Mouse (Mus musculus) bone marrow, adult 2 months (tissue): ENCODE results near the gene Pdzrn4. TPM values are rescaled to one million over a fixed set of nuclear protein-coding genes. Genes with fewer than 3 reads are reported as not detected.

ENCODE experiments used
- H3K27ac ChIP-seq: fragments of 200-500 bp; 2 replicates; pipeline ENCODE4 v1.5.1; 2012; ENCODE audit warnings: low read depth, mild to moderate bottlenecking, control low read depth, inconsistent platforms, low read length; ENCODE audit not compliant: control insufficient read depth, poor library complexity, insufficient read depth
- H3K4me1 ChIP-seq: fragments of 200-500 bp; 2 replicates; pipeline ENCODE4 v1.6.1; 2011; ENCODE audit warnings: low read length; ENCODE audit not compliant: control insufficient read depth, insufficient read depth
- H3K4me3 ChIP-seq: fragments of 200-500 bp; replicated peaks from 2 replicates; pipeline ENCODE3; 2011; ENCODE audit warnings: mild to moderate bottlenecking, low read depth, low read length, control low read depth; ENCODE audit not compliant: control insufficient read depth
- CTCF ChIP-seq: fragments of 200-500 bp; IDR thresholded peaks from 2 replicates; pipeline ENCODE4 v1.5.1; 2011; ENCODE audit warnings: low read length, control low read depth; ENCODE audit not compliant: control insufficient read depth, insufficient read depth
- POLR2A ChIP-seq: fragments of 200-500 bp; IDR thresholded peaks from 2 replicates; pipeline ENCODE4 v1.6.1; 2011; ENCODE audit warnings: low read depth, mild to moderate bottlenecking, control low read depth, low read length, borderline replicate concordance; ENCODE audit not compliant: control insufficient read depth
- WGBS: fragments of 180-500 bp; shearing (Covaris S2); methylation state at CpG from one replicate; pipeline ENCODE4 v1.1.7; 2018; 5-methylcytosine and 5-hydroxymethylcytosine counted together
- polyA plus RNA-seq: library from polyadenylated mRNA; stranded (reverse); fragments of >200 nt; gene quantifications from 2 replicates; pipeline ENCODE4 v1.2.4, GENCODE M21; 2011; ENCODE audit warnings: low replicate concordance; ENCODE audit not compliant: missing spikeins, insufficient read depth, insufficient read length

Gene Pdzrn4
- polyA plus RNA-seq, 1 experiment, result 0.77 TPM

DNA sequence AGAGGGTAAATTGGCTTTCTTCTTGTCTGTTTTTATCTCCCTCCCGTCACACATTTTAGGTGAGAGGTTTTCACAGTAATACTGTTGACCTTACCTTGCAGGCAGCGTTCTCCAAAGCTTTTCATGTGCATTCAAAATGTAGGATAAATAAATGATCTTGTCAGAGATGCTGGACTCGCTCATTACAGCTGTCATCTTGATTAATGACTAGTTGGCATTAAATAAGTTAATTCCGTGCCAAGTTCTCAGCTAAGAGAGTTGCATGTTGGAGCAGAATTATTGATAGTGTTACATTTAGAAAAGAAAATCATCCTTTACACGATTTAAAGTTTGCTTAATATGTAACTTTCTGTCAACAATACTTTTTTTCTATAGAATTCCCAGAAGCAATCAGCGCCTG lies 4.9 kb downstream of the Pdzrn4 start:
- TF ChIP-seq CTCF (no peak), POLR2A (no peak)
- no peak overlapping the region for H3K27ac ChIP-seq
- H3K4me1 ChIP-seq, result no peaks in the 10 kb centered on the region
- WGBS, result 74% methylated on average over 6 of the region's 6 CpGs
- H3K4me3 ChIP-seq, result no peak overlapping the region

DNA sequence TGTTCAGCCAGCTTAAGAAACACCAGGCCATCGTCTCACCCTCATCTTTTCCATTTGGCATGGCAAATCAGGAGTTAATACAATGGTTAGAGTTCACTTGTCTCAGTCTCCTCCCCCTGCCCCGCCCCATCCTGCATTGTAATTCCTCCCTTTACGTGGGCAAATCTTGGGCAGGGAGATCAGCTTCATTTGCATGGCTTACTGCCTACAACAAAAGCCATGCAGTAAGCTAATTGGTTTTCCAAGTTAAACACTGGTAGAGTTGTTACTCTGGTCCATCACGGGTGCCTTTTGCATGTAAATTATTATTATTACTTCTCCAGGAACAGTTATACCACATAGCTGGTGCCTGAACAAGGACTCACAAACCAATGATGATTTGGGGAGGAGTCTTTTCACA lies 18.6 kb downstream of the Pdzrn4 start:
- no peak for TF ChIP-seq POLR2A
- TF ChIP-seq CTCF, result no peak
- H3K4me1 ChIP-seq, result no peaks in the 10 kb centered on the region
- 32% methylated on average over 4 of the region's 4 CpGs for WGBS
- H3K4me3 ChIP-seq, result no peak overlapping the region
- no peak overlapping the region for H3K27ac ChIP-seq

DNA sequence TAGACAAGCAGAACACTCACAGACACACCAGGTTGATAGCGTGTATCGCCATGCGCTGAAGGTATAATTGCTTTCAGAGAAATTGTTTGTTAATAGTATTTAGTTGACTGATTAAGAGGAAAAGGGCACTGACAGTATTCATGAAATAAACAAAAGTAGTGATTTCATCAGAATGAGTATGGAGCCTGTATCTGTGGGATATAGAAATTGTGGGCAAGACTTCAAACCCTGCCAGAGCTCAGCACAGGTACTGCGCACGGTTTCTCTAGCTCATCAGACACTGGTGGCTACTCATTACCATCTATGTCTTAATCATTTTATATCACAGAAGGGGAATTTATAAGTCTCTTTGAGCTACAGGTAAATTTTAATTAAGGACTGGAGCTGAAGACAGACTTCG lies 19.5 kb downstream of the Pdzrn4 start:
- no peak for TF ChIP-seq POLR2A
- TF ChIP-seq CTCF, result no peak
- Histone ChIP-seq H3K4me1 (no peaks in the 10 kb centered on the region), H3K27ac (no peak overlapping the region), H3K4me3 (no peak overlapping the region)
- WGBS, result 95% methylated on average over 6 of the region's 6 CpGs

DNA sequence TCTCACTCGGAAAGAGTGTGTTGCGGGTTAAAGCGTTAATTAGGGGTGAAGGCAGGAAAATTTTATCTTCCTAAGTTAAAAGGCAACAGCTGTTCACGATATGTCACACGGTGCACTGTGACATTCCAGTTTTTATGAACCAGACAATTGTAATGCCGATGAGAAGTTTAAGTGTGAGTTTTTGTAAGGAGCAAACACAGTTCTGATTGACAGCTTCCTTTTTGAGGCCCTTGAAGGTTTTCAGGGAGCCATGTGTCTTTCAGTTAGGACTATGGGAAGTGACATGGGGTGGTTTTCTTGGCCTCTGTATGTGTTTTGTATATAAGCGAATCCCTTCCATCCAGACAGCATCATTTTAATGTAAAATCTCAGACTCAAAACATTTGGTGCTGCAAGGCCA lies 20.0 kb downstream of the Pdzrn4 start:
- H3K4me3 ChIP-seq, result no peak overlapping the region
- no peak overlapping the region for H3K27ac ChIP-seq
- TF ChIP-seq CTCF (no peak), POLR2A (no peak)
- WGBS, result 71% methylated on average over 7 of the region's 7 CpGs
- H3K4me1 ChIP-seq, result no peaks in the 10 kb centered on the region

DNA sequence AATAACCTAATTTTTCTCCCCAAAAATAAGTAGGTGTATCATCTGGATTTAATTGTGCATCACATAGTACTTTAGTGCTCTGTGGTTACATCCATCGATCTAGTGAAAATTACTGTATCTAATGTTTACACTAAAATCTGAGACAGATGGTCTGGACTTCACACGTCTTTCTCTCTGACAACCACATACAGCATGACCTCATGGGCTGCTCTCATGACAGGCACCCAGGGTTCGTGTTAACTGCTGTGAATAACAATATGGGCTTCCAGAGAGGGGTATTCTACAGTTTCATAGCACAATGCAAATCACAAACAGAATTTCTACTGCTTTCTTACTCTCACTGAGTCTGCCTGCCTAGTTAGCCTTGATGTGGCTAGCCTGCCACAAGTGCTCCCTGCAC lies 20.4 kb downstream of the Pdzrn4 start:
- 73% methylated on average over 3 of the region's 3 CpGs for WGBS

DNA sequence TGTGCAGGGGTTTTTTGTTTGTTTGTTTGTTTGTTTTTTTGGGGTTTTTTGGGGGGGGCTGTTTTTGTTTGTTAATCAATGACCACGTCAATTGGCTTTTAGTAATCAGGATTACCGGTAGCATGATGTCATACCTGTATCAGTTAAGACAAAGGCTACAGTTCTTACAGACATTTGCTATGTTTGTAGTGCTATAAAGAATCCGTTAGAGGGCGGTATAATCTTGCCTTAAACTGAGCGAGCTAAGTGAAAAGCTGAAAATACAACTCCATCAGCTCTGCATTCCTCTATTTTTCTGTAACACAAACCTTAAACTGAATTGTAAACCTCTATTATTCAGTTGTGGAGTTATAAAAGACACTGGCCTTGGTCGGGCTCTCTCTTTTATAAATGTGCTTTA lies 37.9 kb downstream of the Pdzrn4 start:
- Histone ChIP-seq H3K27ac (no peak overlapping the region), H3K4me3 (no peak overlapping the region), H3K4me1 (no peaks in the 10 kb centered on the region)
- 7% methylated on average over 6 of the region's 6 CpGs for WGBS
- TF ChIP-seq POLR2A (no peak), CTCF (no peak)

More for the DNA sequence above, 20.4 kb downstream of the Pdzrn4 start:
- H3K4me3 ChIP-seq, result no peak overlapping the region
- H3K4me1 ChIP-seq, result no peaks in the 10 kb centered on the region
- no peak for TF ChIP-seq CTCF
- TF ChIP-seq POLR2A, result no peak
- no peak overlapping the region for H3K27ac ChIP-seq

DNA sequence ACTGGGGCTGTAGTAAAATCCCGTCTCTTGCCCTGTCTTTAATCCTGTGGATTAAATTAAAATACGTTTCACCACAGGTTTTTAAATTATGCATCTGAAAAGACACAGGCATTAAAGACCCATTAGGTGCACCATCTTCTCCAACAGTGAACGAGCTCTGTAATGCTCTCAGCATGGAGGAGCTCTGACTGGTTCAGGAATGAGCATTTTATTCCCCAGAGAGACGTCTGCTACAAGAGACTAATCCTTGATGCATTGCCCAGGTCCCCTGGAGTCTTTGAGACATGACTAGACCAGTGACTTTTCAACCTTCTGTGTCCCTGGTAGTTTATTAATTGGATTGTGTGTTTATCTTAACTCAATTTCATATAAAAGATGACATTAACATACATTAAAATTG lies 38.6 kb downstream of the Pdzrn4 start:
- Histone ChIP-seq H3K27ac (no peak overlapping the region), H3K4me1 (no peaks in the 10 kb centered on the region), H3K4me3 (no peak overlapping the region)
- 65% methylated on average over 4 of the region's 4 CpGs for WGBS
- TF ChIP-seq POLR2A, result no peak
- TF ChIP-seq CTCF, result no peak

DNA sequence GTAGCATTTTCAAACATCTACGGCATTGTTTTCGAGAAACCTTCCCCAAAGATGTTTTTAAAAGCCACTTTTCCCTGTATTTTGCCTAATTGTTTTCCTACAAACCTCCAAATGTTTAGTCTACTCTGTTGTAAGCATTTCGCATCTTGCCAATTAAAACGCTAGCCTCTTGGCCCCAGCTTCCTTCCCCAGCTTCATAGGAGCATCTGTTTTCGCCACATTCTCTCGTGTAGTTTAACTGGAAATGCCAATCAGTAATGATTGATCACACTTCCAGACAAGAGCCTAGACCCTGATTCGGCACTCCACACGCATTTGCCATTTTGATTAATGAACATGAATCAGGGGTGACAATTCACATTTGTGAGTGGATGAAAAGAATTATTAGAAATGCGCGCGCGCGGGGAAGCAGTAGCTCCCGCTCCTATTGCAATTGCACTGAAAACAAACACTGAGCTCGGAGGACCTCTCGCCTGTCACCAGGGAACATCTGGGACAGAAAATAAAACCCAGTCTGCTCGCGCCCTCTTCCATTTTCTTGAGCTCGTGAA lies 45.0 kb downstream of the Pdzrn4 start:
- Histone ChIP-seq H3K27ac (no peak overlapping the region), H3K4me3 (no peak overlapping the region), H3K4me1 (no peaks in the 10 kb centered on the region)
- 82% methylated on average over 19 of the region's 19 CpGs for WGBS
- TF ChIP-seq CTCF (no peak), POLR2A (no peak)

DNA sequence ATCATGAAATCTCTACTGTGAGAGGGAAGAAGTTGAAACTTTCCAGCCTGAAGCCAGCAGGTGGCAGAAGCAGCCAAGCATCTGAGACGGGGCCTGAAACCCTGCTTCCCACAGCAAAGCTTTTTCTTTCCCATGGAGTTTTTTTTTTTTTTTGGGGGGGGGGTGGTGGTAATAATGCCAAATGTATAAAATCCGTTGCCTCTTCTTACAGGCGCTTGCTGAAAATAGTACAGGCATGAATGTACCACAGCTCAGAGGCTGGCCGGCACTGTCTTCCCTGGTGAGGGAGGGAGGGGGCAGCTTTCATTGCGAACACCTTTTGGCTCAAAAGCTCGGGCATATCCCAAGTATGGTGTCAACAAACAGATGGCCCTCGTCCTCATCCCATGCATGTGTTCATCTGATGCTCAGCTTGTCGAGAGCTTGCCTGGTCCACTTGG lies 51.0 kb downstream of the Pdzrn4 start:
- no peak for TF ChIP-seq POLR2A
- TF ChIP-seq CTCF, result no peak
- Histone ChIP-seq H3K4me3 (no peak overlapping the region), H3K27ac (no peak overlapping the region), H3K4me1 (no peaks in the 10 kb centered on the region; the same call in 1 of the 2 replicates)
- WGBS, result 61% methylated on average over 8 of the region's 8 CpGs
